Comparison of ENCODE assay signal across 15 mouse cellular contexts in genomic region chr6:55483360-55483759, GRCm38 (mm10). TPM values are rescaled to one million over a fixed set of nuclear protein-coding genes. Genes with fewer than 3 reads are reported as not detected.
DNase-seq lines count a peak whose midpoint lies in the region; ATAC-seq and TF ChIP-seq lines count a peak whose summit lies in the region.
"Had no signal": no experiment of that assay in that cellular context is flagged by ENCODE, and none has a peak within 500 bp of the region (broad histone marks: within the 10 kb centered on the region; RNA-seq: fewer than 3 reads in every experiment).

No protein-coding gene starts in this region.

- ATAC-seq in neural tube, embryonic 12.5 days (ENCODE audit: low FRiP score, low read depth) = no peak
- ATAC-seq in hindbrain, embryonic 12.5 days (ENCODE audit: low FRiP score) = no peak
- no peak for ATAC-seq in midbrain, embryonic 14.5 days (ENCODE audit: low FRiP score, low TSS enrichment)
- no peak for ATAC-seq in stomach, postnatal 0 days (ENCODE audit: low FRiP score, low TSS enrichment)
- no peak for ATAC-seq in inflammation-experienced regulatory T-cells, adult 6 months
- ATAC-seq: liver, embryonic 12.5 days; lung, postnatal 0 days had no signal

- H3K9me3 ChIP-seq in neural tube, embryonic 12.5 days = no peaks in the 10 kb centered on the region
- no peaks in the 10 kb centered on the region for H3K9me3 ChIP-seq in hindbrain, embryonic 12.5 days (replicated peaks)
- no peaks in the 10 kb centered on the region for H3K9me3 ChIP-seq in midbrain, embryonic 14.5 days (ENCODE audit: control insufficient read depth, low read length)
- no peaks in the 10 kb centered on the region for H3K9me3 ChIP-seq in stomach, postnatal 0 days (ENCODE audit: control insufficient read depth, low read length)
- H3K9me3 ChIP-seq: heart, embryonic 10.5 days; liver, embryonic 12.5 days had no signal

- H3K27me3 ChIP-seq in neural tube, embryonic 12.5 days (replicated peaks) = no peaks in the 10 kb centered on the region
- no peaks in the 10 kb centered on the region for H3K27me3 ChIP-seq in hindbrain, embryonic 12.5 days
- no peaks in the 10 kb centered on the region for H3K27me3 ChIP-seq in midbrain, embryonic 14.5 days (ENCODE audit: control insufficient read depth, insufficient read depth, low read length)
- no peaks in the 10 kb centered on the region for H3K27me3 ChIP-seq in stomach, postnatal 0 days (ENCODE audit: control insufficient read depth, insufficient read depth, low read length)
- H3K27me3 ChIP-seq: liver, embryonic 12.5 days had no signal

- DNase-seq in neural tube, embryonic 10.5 days (ENCODE audit: extremely low spot score, low spot score) = no peak
- DNase-seq in midbrain, embryonic 14.5 days = peak; percentile 15
- no peak for DNase-seq in stomach, postnatal 0 days (ENCODE audit: low spot score)
- DNase-seq in thymus, postnatal 25 days = no peak
- DNase-seq in lung, postnatal 14 days = no peak
- DNase-seq: adrenal gland, postnatal 10 days; gastrocnemius, postnatal 10 days; heart, postnatal 36 days; left cerebral cortex, postnatal 4 days had no signal

- no peak overlapping the region for H3K4me2 ChIP-seq in neural tube, embryonic 12.5 days (replicated peaks)
- H3K4me2 ChIP-seq in hindbrain, embryonic 12.5 days (replicated peaks) = no peak overlapping the region
- no peak overlapping the region for H3K4me2 ChIP-seq in midbrain, embryonic 14.5 days (ENCODE audit: low read length)
- H3K4me2 ChIP-seq in stomach, postnatal 0 days (replicated peaks; ENCODE audit: low read depth) = no peak overlapping the region
- H3K4me2 ChIP-seq: liver, embryonic 12.5 days had no signal

- H3K4me1 ChIP-seq in neural tube, embryonic 12.5 days = peaks cover 25% of the 10 kb centered on the region
- H3K4me1 ChIP-seq in hindbrain, embryonic 12.5 days = peaks cover 31% of the 10 kb centered on the region
- H3K4me1 ChIP-seq in midbrain, embryonic 14.5 days (ENCODE audit: control insufficient read depth, insufficient read depth, low read length) = peaks cover 18% of the 10 kb centered on the region
- H3K4me1 ChIP-seq in stomach, postnatal 0 days (replicated peaks; ENCODE audit: control insufficient read depth, insufficient read depth) = 0 out of 2 replicates have a peak, but pooled peaks cover 6% of the 10 kb centered on the region
- H3K4me1 ChIP-seq: liver, embryonic 12.5 days had no signal

- 81% methylated on average over 7 of the region's 7 CpGs for WGBS in neural tube, embryonic 12.5 days
- 74% methylated on average over 7 of the region's 7 CpGs for WGBS in hindbrain, embryonic 12.5 days
- 80% methylated on average over 7 of the region's 7 CpGs for WGBS in midbrain, embryonic 14.5 days
- WGBS in stomach, postnatal 0 days = 54% methylated on average over 7 of the region's 7 CpGs

- TF ChIP-seq EP300 in stomach, postnatal 0 days (optimal IDR thresholded peaks at IDR 0.05) = no peak

- 0 out of 2 replicates have a peak overlapping the region, but pooled peaks have one; percentile 37 for H3K27ac ChIP-seq in neural tube, embryonic 12.5 days
- peak overlapping the region; percentile 73 for H3K27ac ChIP-seq in hindbrain, embryonic 12.5 days
- H3K27ac ChIP-seq in midbrain, embryonic 14.5 days (replicated peaks; ENCODE audit: low read depth, low read length) = peak overlapping the region; percentile 56
- peak overlapping the region; percentile 67 for H3K27ac ChIP-seq in stomach, postnatal 0 days (replicated peaks)
- H3K27ac ChIP-seq: heart, embryonic 10.5 days; liver, embryonic 12.5 days had no signal

- TF ChIP-seq CTCF in stomach, postnatal 0 days (IDR thresholded peaks at IDR 0.05; ENCODE audit: low read depth) = no peak

- no peak overlapping the region for H3K9ac ChIP-seq in neural tube, embryonic 12.5 days
- no peak overlapping the region for H3K9ac ChIP-seq in hindbrain, embryonic 12.5 days
- H3K9ac ChIP-seq in midbrain, embryonic 14.5 days (replicated peaks; ENCODE audit: low read length) = no peak overlapping the region
- H3K9ac ChIP-seq in stomach, postnatal 0 days (ENCODE audit: low read length) = no peak overlapping the region
- H3K9ac ChIP-seq: liver, embryonic 12.5 days had no signal

- H3K4me3 ChIP-seq in neural tube, embryonic 12.5 days = no peak overlapping the region
- no peak overlapping the region for H3K4me3 ChIP-seq in hindbrain, embryonic 12.5 days
- no peak overlapping the region for H3K4me3 ChIP-seq in midbrain, embryonic 14.5 days (replicated peaks; ENCODE audit: low read depth, low read length)
- no peak overlapping the region for H3K4me3 ChIP-seq in stomach, postnatal 0 days (ENCODE audit: low read depth, low read length)
- H3K4me3 ChIP-seq: heart, embryonic 10.5 days; liver, embryonic 12.5 days had no signal

- H3K36me3 ChIP-seq in neural tube, embryonic 12.5 days = peaks cover 35% of the 10 kb centered on the region
- peaks cover 26% of the 10 kb centered on the region for H3K36me3 ChIP-seq in hindbrain, embryonic 12.5 days
- H3K36me3 ChIP-seq in midbrain, embryonic 14.5 days (ENCODE audit: control insufficient read depth, insufficient read depth, low read length) = peaks cover 39% of the 10 kb centered on the region
- no peaks in the 10 kb centered on the region for H3K36me3 ChIP-seq in stomach, postnatal 0 days (ENCODE audit: control insufficient read depth, insufficient read depth, low read length)
- H3K36me3 ChIP-seq: heart, embryonic 10.5 days; liver, embryonic 12.5 days had no signal

RNA-seq across cellular contexts. Expression of gene Adcyap1r1, which starts 31.6 kb away (rescaled TPM):
- polyA plus RNA-seq in neural tube, embryonic 12.5 days (2016; fragmentation: Nextera tagmentation; extraction: Ambion mirVana) = 30.9 and 33.3 TPM in 2 replicates
- 36.6 and 44.5 TPM in 2 replicates for polyA plus RNA-seq in hindbrain, embryonic 12.5 days (2016; fragmentation: Nextera tagmentation; extraction: Ambion mirVana)
- 50.2 and 52.7 TPM in 2 replicates for polyA plus RNA-seq in midbrain, embryonic 14.5 days (2014; fragmentation: Nextera tagmentation; extraction: Ambion mirVana)
- polyA plus RNA-seq in stomach, postnatal 0 days (2015; fragmentation: Nextera tagmentation; extraction: Ambion mirVana) = 5.4 and 5.5 TPM in 2 replicates
- polyA plus RNA-seq in inflammation-experienced regulatory T-cells, adult 6 months (2017; shearing (Covaris generic)) = not detected
